Mouse (Mus musculus) midbrain, embryonic 10.5 days (tissue): ENCODE measurements around the gene Zfp933. TPM values are rescaled to one million over a fixed set of nuclear protein-coding genes. Genes with fewer than 3 reads are reported as not detected.

Source experiments
- polyA plus RNA-seq: library from polyadenylated mRNA; unstranded; fragments of >200 nt; fragmentation: Nextera tagmentation; extraction: Ambion mirVana; gene quantifications from 2 replicates; pipeline ENCODE4 v1.2.1, GENCODE M21; 2016

Zfp933 gene
- polyA plus RNA-seq, 1 experiment from 2014 or later: 5.9 TPM

Other genes starting within 250 kb of the Zfp933 start
- 2.6 and 2.7 TPM in 2 replicates for gene Zfp979, start 205.9 kb downstream of the Zfp933 start, polyA plus RNA-seq
- not detected in 2 replicates for gene Zfp534, start 145.8 kb downstream of the Zfp933 start, polyA plus RNA-seq
- gene Zfp984, start 38.6 kb downstream of the Zfp933 start, polyA plus RNA-seq: 5.8 and 7.4 TPM in 2 replicates
- gene Miip, start 20.4 kb upstream of the Zfp933 start, polyA plus RNA-seq: 73.8 and 79.9 TPM in 2 replicates
- gene Fv1, start 20.6 kb upstream of the Zfp933 start, polyA plus RNA-seq: 16.7 TPM in 2 replicates
- gene Mfn2, start 56.3 kb upstream of the Zfp933 start, polyA plus RNA-seq: 45.1 and 53.2 TPM in 2 replicates
- 26.9 and 28.2 TPM in 2 replicates for gene Plod1, start 88.4 kb upstream of the Zfp933 start, polyA plus RNA-seq
- gene 2510039O18Rik, start 92.5 kb upstream of the Zfp933 start, polyA plus RNA-seq: 11.6 and 11.7 TPM in 2 replicates
- not detected in 2 replicates for gene Nppb, start 137.4 kb upstream of the Zfp933 start, polyA plus RNA-seq
- 0.25 and 0.67 TPM in 2 replicates for gene Nppa, start 152.4 kb upstream of the Zfp933 start, polyA plus RNA-seq
- 15.6 and 20.4 TPM in 2 replicates for gene Clcn6, start 190.5 kb upstream of the Zfp933 start, polyA plus RNA-seq
- gene Mthfr, start 190.7 kb upstream of the Zfp933 start, polyA plus RNA-seq: 25.4 and 33.3 TPM in 2 replicates
- gene Agtrap, start 239.7 kb upstream of the Zfp933 start, polyA plus RNA-seq: 16.4 and 17.4 TPM in 2 replicates